Mouse (Mus musculus) liver (tissue): ENCODE data around the gene Rpn2.

Experiments used
- DNase-seq: peaks from one replicate; pipeline ENCODE4 v3.0.0-alpha.2; 2020; ENCODE audit warnings: mixed read lengths

The Rpn2 gene

GRCm38 (mm10) chr2:157353183-157353582, 74.4 kb downstream of the Rpn2 start:
- peak; percentile 49 for DNase-seq

GRCm38 (mm10) chr2:157354106-157354505, 75.3 kb downstream of the Rpn2 start:
- DNase-seq = no peak

GRCm38 (mm10) chr2:157360028-157360427, 81.2 kb downstream of the Rpn2 start:
- no peak for DNase-seq

- DNase-seq = no peak
These were observed 84.2 kb downstream of the Rpn2 start for GRCm38 (mm10) chr2:157363031-157363430.

- DNase-seq = no peak
These were observed 87.9 kb downstream of the Rpn2 start for GRCm38 (mm10) chr2:157366762-157367161.

GRCm38 (mm10) chr2:157367184-157367893, 88.5 kb downstream of the Rpn2 start, which contains the start of gene Manbal:
Gene Manbal, plus strand, starts transcription at chr2:157367594.
- peak; percentile 95 for DNase-seq

- DNase-seq = peak; percentile 13
These were observed 89.2 kb downstream of the Rpn2 start for GRCm38 (mm10) chr2:157367991-157368390.

GRCm38 (mm10) chr2:157371696-157372095, 92.9 kb downstream of the Rpn2 start:
- no peak for DNase-seq

GRCm38 (mm10) chr2:157373681-157374080, 94.9 kb downstream of the Rpn2 start:
- DNase-seq = no peak

- no peak for DNase-seq
These were observed 96.2 kb downstream of the Rpn2 start for GRCm38 (mm10) chr2:157375051-157375450.
